Mouse (Mus musculus) T-cell, adult 2 months (primary cell): ENCODE results near the gene Large2.

Experiments
- DNase-seq: peaks from one replicate; pipeline ENCODE4 v3.0.0; 2022; ENCODE audit warnings: low spot score

Large2 gene

DNA sequence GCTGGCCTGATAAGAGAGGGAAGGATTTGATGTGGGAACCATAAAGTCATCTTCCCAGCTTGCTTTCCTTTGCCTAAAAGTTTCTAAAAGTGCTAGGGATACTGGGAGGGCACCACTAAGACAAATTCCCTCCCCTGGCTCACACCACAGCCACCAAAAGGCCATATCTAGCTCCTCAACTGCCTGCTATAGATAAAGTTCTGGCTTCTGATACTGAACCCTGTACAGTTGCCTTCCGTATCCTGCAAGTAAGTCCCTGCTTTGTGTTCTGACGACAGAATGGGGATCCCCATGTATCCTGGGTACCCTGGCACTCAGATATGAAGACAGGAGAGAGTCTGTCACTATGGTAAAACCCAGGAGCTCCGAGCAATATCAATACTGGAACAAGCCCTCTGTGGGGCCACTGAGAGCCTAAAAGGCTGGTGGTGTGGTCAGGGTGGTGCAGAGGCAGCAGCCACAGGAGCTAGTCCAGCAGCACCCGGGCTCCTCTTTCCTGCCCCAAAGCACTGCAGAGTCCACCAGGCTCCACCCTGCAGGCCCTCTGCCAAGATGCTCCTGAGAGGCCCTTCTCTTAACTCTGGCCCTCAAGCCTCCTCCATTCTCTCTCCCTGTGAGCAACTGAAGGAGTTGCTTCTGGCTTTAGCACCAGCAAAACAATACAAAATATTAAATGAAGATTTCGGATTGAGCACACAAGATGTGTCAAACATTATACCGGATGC is 15.7 kb upstream of the Large2 start:
- DNase-seq, result no peak

DNA sequence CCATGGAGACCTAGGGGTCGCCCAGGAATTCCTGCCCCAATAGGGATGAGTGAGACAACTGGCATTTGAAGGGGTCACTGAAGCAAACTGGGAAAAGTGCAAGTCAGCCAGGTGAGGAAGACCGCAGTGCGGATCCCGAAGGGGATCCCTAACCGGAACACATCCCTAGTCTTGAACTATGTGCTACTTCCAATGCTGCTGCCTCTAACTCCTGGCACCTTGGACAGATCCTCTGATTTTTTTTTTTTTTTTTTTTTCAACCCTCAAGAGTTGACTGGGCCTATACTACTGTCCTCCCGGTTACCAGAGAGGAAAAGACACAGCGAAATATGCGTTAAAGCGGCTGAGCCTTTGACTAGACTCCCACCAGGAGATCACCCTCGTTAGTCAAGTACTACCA is 15.0 kb upstream of the Large2 start:
- no peak for DNase-seq

DNA sequence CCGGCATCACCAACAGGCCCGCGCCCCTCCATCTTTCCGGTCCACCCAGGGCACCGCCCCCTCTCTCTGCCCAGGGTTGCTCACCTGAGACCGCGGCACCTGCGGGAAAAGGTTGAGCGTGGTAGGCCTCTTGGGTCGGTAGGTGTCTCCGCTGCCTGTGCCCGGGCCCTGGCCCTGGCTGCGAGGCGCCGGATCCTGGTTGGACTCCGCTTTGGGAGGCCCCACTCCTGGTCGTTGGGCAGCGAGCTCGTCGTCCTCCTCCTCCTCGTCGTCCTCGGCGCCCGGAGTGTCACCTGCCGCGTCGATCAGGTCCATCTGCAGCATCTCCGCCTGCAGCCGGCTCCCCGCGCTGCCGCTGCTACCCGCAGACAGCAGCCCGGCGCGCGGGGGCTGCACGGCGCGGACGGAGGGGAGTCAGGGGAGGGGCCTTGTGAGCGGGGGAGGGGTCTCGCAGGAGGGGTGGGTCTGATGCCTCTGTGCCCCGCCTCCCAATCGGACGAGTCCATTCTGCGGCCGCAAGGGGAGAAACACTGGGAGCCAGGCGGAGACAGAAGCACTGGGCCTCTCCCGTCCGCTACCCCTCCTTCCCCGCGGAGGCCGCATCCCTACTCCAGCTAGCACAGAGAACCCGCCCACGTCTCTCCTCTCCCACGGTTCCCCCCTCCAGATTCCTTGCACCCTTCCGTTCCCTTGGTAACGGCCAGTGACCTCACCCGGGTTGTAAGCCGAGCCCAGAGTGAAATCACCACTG is 14.4 kb upstream of the Large2 start:
- peak; percentile 40 for DNase-seq

DNA sequence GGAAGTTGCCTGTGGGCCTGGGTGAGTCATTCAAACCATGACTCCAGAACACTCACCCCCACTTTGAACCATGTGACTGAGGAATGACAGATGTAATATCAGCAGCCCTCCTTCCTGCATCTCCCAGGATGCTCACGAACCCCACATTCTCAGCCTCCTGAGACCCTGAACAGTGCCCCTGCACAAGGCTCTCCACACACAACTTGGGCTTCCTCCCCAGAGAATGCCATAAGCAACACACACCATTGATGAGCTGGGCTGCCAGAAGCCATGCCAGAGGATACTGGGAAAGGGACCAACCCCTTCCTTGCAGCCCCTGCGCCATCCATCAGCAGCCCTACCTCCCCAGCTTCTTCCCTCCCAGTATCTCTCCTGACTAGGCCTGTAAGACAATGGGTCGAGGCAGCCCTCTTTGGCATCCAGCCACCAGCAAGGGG is 13.4 kb upstream of the Large2 start:
- no peak for DNase-seq

DNA sequence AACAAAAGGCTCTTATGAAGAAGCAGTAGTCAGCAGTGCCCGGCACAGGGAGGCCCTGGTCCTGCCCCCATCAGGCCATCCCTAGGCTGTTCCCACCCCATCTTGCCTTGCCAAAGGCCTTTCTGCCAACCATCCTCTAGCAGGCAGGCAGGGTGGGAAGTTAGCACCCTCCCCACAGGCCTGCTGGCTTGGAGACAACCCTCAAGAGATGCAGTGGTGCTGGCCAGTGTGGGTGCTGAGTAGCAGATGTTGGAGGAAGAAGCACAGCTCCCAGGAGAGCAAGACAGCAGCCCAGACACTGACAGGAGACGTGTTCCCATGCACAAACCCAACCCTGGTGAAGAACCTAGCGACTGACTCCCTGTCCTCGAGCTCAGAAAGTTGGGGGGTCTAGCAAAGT is 13.0 kb upstream of the Large2 start:
- DNase-seq, result no peak

DNA sequence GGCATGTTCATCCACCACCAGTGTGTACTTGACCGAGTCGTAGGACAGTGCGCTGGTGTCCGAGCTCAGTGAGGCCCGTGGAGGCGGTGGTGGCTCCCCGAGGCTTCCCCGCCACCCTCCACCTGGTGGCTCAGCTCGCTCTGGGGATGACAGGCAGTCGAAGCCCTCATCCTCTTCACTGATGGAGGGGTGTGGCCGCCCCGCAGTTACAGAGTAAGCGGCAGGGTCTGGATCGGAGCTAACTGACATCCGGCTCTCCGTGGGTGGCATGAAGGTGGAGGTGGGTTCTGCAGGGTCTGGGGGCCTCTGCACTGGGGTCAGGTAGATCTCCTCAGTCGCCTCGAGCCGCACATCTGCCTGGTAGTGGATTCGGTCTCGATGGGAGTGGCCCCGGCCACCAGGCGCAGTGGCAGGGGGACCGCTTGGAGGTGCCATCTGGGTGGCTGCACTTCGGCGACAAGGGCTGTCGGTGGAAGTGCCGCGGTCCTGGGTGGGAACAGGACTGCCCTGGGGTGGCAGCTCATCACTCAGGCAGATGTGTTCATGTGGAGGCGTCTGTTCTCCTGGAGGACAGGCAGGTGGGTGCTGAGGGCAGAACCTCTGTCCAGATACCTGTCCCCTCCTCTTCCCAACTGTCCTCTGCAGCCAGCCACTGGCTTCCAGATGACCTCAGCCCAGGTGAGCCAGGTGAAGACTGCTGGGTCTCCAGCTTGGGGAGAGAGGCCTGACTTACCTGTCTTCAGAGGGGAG is 12.3 kb upstream of the Large2 start:
- no peak for DNase-seq

DNA sequence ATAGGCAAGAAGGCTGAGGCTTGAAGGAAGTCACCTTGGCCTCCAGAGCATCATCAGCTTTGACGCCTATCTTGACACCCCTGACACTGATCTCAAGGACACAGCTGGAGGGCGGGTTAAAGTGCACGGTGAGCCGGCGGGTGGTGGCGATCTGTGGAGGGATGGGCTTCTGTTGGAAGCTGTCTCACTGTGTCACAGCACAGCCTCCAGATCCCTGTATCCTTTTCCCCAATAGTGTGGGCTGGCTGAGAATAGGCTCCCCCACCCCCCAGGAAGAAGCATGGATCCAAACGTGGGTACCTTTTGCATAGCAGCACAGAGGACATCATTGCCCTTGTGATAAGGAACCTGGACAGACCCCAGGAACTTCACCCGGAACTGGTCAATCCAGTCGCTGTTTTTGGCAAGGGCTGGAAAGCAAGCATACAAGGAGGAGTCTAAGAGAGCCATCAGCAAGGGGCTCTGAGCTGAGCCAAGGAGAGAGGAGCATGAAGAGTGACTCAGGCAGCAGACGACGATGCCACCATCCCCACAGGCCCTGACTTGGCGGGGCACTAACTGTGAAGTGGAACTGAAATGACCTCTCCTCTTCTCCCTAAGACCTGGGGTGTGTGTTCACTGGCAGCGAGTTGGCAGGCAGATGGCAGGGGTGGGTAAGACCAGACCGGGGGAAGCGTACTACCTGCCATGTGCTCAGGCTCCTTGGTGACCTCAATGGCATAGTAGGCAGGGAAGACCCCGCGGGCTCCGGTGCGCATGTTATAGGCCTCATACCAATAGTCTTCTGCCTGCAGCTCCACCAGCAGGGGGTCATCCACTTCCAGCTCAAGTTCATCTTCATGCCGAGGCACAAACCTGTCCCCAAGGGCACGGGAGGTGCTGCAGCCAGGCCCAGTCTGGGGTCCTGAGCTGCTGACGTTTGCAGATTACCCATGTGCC is 10.7 kb upstream of the Large2 start:
- no peak for DNase-seq

DNA sequence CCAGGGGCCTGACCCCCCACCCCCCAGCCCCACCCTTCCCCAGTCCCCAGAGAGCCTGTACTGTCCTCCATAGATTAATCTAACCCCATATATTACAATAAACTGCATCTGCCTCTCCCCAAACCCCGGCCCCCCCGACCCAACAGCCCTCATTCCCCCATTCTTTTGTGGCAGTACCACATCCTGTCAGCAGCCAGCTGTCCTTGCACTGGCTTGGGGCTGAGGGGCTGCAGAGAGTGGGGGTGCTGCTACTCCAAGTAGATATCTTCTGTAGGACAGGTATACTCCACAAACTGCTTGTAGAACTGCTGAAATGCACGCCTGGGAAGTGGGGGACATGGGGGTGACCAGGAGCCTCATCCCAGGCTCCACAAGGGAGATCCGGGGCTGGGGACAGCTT is 9.4 kb upstream of the Large2 start:
- no peak for DNase-seq

DNA sequence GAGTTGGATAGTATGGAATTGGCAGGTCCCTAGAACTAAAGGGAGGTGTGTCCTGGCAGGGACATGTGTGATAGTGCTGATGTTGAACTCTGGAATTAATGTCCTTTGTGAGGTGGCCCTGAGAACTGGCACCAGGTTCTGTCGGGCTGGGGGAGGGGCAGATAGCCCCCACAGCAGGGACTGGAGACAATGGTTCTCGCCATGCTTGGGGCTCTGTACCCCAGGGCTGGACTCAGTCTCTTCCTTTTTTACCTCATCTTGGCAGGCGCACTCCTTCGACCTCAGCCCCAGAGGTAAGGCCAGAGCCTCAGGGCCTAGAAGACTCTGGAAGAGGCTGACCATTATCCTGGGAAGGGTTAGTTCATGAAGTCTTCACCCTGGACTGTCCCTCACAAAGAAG is 8.1 kb upstream of the Large2 start:
- DNase-seq, result no peak

DNA sequence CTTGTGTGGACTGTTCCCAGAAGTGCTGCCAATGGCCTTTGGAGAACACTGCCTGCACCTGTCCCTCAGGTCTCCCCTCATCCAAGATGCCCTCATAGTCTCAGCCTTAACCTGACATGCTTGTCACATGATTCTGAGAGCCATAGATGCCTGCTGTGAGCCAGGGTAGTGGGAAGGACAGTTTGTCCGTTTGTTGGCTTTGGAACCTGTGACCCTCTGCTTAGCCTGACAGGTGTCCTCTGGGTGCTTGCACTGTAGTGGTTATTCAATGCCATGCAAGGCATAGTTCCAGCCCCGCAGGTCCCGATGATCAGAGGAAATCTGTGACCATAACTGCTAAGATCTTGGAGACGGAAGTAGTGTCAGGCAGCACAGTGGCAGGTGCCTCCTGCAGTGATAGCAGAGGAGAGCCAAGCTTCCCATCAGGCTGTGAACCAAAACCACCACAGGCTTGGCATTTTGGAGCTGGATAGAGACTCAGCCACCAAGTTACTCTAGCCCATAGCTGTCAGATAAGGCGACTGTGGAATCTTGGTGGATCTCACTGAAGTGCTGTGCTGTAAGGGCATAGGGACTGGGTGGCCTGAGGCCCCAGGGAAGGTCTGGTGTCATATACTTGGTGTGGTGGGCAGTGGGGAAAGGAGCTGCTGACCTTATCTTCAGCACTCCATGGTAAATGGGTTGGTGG is 7.4 kb upstream of the Large2 start, which contains the start of gene 1700029I15Rik:
Gene 1700029I15Rik, plus strand, starts transcription at position 638 of the 688 bp plus-strand sequence.
- DNase-seq, result no peak

DNA sequence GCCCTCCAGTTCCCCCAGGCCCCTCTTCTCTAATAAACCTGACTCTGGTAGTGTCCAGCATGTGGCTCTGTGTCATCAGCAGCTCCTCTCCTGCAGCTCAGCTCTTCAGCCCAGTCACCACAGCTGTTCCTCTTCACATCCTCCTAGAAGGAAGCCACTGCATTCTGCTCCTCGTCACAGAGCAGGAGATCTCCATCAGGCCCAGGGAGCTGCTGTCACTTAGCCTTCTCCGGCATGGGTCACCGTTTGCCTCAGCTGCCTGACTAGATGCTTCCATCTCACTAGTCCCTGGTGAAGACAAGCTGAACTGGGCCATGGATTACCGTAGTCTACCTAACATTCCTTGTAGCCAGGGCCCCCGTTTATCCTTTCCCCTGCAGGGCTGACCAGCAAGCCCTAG is 6.5 kb upstream of the Large2 start:
- no peak for DNase-seq

DNA sequence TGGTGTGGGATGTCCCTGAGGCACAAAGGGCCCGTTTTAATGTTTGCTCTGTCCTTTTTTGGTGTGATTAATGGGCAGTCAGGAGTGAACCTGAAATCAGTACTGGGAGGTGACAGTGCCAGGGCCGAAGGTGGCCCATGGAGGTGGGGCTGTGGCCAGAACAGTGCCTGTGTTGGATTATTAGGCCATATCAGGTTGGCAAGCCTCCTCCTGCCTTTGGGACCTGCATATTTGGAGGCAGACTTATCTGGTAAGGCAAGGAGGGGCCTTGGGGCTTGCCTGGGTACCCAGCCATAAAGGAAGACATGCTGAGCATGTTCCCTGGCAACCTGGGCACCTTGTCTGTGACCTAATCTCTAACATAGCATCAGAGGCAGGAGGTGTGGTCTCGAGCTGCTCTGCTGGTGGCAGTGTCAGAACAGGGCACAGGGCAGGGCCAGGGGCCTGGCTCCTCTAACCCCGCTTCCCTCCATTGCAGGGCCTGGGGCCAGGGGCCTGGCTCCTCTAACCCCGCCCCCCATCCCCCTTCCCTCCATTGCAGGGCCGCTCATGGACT is 5.9 kb upstream of the Large2 start:
- DNase-seq, result no peak

DNA sequence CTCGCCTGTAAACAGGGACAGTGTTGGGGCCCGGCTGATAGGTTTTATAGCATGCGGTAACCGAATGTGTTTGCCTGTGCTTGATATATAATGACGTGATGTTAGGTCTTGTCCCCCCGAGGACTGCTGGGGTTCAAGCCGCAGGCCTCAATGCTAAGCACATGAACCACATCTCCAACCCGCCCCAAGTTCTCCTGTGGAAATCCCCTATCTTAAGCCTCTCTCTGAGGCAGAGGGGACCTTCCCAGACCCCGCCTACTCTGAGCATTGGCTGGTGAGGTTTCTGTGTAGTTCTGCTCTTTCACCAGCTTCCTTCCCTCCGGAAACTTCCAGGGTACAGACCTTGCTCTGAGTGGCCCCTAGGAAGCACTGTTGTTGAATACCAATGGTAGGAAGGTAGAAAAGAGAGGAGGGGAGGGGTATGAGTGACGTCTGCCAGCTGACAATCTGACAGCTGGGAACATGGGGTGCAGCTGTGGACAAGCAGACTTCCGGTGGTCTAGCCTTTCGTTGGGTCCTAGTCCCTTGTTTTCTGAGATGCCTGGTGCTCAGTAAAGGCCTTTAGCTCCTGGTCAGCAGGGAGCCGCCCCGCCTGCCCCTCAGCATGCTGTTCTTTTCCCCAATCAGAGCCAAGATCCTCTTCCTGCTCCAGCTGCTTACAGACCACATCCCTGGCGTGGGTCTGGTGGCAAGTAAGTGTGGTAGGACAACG is 5.3 kb upstream of the Large2 start:
- no peak for DNase-seq

DNA sequence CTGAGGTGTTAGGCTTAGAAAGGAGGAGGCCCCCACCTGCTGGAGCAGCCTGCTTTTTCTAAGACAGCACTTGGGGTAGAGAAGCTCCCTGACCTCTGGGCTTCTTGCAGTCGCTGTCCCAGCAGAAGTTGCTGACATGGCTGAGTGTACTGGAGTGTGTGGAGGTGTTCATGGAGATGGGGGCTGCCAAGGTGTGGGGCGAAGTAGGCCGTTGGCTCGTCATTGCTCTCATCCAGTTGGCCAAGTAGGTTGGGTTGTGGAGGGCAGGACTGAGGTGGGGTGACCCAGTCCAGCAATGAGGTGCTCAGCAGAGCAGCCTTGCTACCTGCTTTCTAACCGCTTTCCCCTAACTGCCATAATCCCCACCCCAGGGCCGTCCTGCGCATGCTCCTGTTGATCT is 2.7 kb upstream of the Large2 start:
- no peak for DNase-seq

DNA sequence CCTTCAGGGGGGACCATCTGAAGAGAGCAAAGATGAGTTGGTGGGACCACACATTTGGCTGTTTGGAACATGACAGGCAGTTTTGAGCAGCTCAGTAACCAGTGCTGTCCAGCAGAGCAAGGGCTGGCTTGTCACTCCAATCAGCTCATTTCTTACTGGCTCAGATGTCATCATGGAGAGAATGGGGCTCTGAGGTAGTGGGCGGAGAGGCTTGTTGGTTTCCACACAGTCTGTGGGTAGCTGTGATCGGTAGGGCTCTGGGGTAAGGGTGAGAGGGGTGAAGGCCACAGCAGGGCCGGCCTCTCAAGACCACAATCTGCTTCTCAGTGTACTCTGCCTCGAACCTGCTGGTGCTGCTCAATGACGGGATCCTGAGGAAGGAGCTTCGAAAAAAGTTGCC is 1.6 kb upstream of the Large2 start:
- DNase-seq, result no peak

DNA sequence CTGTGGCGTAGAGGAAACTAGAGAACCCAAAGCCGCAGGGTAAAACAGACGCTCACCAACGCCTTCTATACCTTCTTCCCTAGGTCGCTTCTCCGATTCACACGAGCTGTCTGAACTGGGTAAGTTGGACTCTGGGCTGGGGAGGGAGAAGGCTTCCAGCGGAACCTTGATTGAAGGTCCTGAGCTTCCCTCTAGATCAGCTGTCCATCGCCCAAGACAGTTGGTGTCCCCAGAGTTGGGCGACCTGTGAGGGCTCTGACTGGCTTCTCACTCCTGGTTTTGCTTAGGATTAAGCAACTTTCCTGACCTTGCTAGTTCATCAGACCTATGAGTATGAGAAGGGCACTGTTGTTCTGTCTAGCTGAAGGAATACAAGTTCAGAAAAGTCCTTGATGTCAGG is 1.1 kb upstream of the Large2 start:
- no peak for DNase-seq

DNA sequence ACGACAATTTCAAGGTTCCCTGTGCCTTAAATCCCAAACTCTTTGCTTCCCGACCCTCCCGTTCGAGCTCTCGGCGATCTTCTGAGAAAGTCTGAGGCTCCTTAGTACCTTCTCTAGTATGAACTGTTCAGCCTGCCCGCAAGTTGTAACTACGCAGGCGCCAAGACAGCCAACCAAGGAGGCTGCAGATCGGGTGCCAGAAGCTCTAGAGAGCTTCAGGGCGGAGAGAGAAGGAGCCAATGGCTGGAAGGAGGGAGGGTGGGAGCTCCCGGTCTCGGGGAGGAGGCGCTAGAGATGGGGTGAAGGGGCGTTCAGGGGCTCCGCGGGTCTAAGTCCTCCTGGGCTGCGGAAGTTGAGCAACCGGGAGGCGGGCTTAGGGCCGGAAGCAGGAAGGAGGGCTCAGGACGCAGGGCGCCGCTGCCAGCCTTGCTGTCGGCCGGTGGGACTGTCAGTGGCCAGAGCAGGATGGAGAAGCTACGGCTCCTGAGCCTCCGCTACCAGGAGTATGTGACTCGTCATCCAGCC is 492 bp upstream of the Large2 start:
- peak; percentile 98 for DNase-seq

DNA sequence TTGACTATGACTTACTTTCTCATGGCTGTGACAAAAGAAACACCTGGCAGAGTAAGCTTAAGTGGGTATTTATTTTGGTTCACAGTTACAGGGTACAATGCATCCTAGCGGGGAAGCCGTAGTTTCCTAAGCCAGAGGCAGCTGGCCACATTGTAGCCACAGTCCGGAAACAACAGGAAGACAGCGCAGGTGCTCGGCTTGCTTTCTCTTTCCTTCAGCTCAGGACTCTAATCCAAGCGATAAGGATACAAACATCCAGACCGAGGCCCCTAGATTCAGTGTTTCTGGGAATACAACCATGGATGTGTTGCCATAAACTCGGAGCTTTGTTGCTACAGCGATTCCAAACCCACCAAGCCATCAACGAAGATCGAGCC is 1.2 kb downstream of the Large2 start:
- DNase-seq, result no peak

DNA sequence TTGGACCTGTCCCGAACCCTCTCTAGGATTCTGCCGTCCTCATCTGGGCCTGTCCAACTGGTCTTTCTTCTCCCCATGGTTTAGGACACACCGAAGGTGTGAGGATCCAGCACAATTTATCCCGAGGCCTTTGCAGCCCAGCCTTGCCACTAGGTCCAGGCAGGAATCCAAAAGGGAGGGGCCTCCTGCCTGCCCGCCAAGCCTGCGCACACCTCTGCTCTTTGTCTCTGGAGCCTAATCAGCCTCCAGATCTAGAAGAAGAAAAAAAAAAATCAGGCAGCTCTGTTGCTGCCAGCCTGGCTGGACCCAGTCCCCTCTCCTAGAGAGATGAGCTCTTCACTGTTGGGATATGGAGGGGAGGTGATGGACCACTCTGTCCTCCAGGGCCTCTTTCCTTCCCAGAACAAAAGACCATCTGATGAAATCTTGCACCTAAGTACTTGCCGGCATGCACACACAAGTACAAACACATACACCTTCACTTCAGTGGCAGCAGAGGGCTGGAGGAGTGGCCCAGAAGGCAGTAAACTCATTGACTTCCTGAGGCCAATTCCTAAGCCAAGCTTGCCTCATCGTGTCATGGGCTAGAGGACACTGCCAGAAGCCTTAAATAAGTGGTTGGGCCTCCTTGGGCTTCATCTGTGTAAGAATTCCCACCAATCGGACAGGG is 1.8 kb downstream of the Large2 start:
- DNase-seq, result no peak
